Mouse (Mus musculus): Measurements from ENCODE around the gene Wdr12.

DNA sequence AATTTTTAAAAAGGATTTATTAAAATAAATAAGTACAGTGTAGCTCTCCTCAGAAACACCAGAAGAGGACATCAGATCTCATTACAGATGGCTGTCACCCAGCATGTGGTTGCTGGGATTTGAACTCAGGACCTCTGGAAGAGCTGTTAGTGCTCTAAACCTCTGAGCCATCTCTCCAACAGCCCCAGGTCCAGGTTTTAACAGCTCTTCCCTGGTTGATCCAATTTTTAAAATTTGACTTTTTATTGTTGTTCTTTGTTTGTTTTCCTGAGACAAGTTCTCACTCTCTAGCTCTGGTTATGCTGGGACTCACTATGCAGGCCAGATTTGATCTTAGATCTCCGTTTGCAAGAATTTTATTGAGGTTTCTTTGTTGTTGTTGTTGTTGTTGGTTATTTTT lies 53.9 kb downstream of the Wdr12 start:
- TF ChIP-seq CTCF (IDR thresholded peaks at IDR 0.05 in 2 of 3, conservative IDR thresholded peaks at IDR 0.05 in 1 of 3; ENCODE audit: control insufficient read depth in 1 of 3, insufficient read depth in 1 of 3, low read depth in 2 of 3, low read length in 3 of 3, poor library complexity in 1 of 3, severe bottlenecking in 1 of 3) (no peak), CHD2 (IDR thresholded peaks at IDR 0.05; ENCODE audit: low read length) (no peak), E2F4 (IDR thresholded peaks at IDR 0.05; ENCODE audit: borderline replicate concordance, low read depth, low read length) (no peak), POLR2A (IDR thresholded peaks at IDR 0.05; ENCODE audit: control insufficient read depth in 1 of 2, insufficient read depth in 1 of 2, low read depth in 1 of 2, low read length in 2 of 2, poor library complexity in 1 of 2) (no peak), MYC (IDR thresholded peaks at IDR 0.05; ENCODE audit: low read depth, low read length) (no peak), ETS1 (IDR thresholded peaks at IDR 0.05; ENCODE audit: low read depth, low read length) (no peak), SMC3 (IDR thresholded peaks at IDR 0.05; ENCODE audit: low read depth, low read length) (no peak), SIN3A (IDR thresholded peaks at IDR 0.05; ENCODE audit: low read length) (no peak)

Measured in MEL (cell line).